Mouse (Mus musculus): ENCODE results near the gene Pin4.
"Not testable (repeated sequence)": the region's sequence is repeated elsewhere in the genome, so short reads cannot be mapped to it uniquely, and the experiment has no call there.

Pin4 gene

DNA sequence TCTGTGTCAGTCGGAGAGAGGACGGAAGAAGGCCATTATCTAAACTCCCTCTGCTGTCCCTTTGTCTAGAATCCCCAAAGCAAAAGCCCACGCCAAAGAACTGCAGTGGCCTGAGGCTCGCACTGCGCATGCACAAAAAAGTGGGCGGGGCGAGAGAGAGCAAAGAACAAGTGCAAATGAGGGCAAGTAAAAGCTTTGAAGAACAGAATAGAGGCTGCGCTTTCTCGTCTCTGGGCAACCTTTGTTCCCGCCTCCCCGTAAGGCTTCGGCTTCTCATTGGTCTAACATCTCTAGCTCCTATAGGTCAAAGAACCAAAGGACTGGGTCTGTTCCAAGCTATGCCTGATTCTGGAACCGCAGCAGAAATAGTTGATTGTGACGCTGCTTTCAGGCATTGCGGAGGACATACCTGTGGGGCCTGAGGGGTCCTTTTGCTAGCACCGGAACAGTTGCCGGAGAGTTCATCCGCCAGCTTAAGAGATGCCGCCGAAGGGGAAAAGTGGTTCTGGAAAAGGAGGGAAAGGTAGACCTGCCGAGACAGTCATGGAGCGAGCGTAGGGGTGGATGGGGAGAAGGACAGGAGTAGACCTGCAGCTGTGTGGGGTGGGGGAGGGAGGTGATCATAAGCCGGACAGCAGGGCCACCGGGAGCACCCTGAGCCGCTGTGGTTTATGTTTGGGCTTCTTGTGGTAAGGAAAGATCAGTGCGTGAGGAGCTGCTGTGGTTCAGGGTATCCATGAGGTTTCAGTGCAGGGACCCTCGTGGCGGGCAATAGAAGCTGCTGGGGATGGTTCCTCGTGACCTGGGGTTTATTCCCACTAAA is at the start of gene Pin4:
Pin4 (plus strand) TSS at position 406 of the 823 bp plus-strand sequence.
- peak; percentile 99 for DNase-seq

- DNase-seq, result peak; percentile 92
Observed at GRCm38 (mm10) chrX:102070591-102071471, 48.4 kb upstream of the Pin4 start, which contains the start of gene Rtl5. Gene Rtl5, minus strand, starts transcription at chrX:102071304.

DNA sequence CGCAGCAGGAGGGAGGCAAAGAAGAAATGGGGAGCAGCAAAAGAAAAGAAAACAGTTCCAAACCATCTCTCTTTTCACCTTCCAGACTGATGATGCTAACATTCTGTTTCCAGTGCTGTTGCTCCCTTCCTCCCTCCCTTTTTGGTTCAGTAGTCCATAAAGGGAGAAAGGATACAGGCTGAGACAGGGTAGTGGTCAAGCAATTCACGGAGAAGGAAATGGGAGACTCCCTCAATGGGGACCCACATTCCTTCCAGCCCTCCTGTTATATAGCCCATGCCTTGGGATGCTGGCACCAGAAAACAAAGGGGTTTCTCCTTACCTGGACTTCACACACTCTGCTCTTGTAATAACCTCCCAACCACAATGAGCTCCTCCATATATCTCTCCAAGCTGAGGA is 47.7 kb upstream of the Pin4 start:
- DNase-seq, result no peak

- no peak for DNase-seq
Observed at GRCm38 (mm10) chrX:102073605-102074325, 45.5 kb upstream of the Pin4 start.

DNA sequence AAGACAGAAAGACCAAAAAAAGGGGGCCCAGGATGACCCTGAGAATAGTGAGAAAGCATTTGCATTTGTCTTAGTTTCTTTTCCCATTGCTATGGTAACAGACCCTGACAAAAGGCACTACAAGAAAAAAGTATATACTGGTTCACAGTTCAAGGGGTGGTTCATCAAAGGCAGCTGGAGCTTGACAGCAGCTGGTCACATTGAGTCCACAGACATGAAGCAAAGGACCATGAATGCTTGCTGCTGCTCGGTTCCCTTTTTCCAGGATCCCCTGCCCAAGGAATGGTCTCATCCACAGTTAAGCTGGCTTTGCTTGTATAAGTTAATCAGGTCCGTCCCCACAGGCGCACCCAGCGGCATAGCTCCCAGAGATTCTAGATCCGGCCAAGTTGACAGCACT is 44.8 kb upstream of the Pin4 start:
- DNase-seq, result no peak

DNA sequence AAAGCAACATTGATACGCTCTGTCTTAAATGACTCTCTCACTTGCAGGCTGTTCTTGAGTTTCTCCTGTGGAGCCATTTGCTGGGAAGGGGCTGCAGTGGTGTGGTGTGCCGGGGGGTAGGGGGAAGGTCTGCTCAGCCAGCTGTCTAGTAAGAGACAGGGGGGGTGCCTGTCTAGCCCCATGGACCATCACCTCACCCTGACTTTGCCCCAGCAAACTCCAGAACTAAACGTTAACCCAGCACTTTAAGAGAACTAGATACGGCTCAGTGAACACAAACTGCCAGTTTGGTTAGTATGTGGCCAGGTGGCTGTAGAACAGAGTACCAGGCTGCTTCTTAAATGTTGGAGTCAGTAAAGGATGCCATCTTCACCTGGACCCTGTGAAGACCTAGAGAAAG is 44.1 kb upstream of the Pin4 start:
- no peak for DNase-seq

DNA sequence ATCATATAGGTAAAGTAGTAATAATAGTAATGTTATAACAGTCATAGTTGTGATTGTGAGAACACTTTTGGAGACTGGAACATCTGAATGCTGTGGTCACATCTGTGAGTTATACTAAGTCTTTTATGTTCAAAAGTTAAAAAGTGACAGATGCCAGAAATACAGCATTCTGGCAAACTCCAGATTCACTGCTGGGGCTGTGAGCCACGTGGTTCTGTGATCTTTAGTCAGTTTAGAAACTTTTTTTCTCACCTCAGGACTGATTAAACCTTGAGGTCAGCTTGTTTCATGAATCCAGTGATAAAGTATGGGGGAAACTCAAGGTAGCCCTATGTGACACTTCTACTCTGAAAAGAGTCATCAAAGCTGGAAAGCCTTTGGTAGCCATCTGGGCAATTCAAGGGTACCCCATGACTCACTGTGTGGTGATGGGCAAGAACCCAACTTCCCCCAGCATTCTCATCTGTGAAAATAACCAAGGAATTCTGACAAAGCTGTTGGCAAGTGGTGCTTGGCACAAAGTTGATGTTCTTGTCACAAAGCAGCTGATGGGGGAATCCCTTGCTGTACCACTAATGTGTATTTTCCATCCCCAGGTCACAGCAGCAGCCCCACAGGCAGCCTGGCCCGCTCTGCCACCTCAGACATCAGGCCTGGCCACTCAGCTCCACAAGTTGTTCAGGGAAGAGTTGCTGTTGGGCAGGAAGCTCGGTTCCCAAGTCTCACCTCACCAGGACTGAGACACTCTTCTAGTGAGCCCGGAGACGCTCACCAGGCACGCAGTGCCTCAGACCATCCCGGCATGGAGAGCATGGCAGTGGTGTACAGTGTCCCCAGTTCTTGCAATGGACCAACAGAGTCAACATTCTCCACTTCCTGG is 42.1 kb upstream of the Pin4 start:
- DNase-seq, result no peak

DNA sequence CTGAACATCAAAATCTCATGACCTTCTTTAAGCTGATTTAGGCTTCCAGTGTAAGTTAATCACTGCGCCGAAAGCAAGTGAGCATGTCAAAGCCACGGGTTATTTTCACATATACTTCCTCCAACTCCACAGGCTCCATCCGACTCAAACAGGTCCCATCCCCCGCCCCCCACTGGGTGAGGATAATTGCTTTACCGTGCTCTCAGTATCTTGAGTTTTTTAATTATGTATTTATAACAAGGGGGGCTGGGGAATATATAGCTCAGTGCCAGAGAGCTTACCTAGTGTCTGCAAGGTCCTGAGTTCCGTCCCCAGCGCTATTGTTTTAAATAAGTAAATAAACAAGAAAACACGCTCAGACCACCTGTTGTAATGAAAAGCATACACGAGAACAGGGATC is 38.2 kb upstream of the Pin4 start:
- peak; percentile 26 for DNase-seq

- DNase-seq, result peak; percentile 85
Observed at GRCm38 (mm10) chrX:102081573-102082279, 37.5 kb upstream of the Pin4 start.

DNA sequence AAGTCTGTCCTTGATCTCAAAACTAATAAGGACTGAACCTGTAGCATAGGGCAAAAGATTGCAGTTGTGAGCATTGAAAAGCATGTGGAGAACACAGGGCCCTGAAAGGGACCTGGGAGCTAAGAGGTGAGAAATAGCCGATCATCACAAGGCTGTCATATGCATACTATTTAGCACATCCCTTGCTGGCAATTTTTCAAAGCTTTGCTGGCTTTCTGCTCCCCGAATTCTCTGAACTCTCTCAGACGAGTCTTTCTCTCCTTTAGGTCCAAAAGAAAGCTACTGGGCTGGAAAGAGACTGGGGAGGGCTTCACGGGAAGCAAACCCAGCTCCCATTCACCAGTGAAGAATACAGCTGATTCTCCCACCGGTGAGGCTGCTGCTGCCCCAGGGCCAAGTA is 36.9 kb upstream of the Pin4 start:
- no peak for DNase-seq

- DNase-seq, result no peak
Observed at GRCm38 (mm10) chrX:102085798-102086443, 33.3 kb upstream of the Pin4 start.

DNA sequence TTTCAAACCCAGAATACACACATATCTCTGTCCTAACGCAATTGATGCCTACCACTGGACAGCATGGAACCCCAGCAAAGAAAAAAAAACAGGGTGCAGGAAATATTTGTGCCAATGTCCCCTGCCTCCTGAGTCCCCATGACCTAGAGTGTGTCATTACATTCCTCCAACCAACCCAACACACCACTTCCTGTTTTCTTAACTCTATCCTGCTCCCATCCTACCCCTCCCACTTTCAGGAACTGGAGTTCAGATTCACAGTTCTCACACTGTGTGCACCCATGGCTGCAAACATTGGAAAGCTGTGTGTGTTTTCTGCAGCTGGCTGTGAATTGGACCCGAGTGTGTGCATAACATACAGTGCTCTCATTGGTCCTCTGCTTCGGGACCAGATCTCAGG is 28.6 kb upstream of the Pin4 start:
- no peak for DNase-seq

DNA sequence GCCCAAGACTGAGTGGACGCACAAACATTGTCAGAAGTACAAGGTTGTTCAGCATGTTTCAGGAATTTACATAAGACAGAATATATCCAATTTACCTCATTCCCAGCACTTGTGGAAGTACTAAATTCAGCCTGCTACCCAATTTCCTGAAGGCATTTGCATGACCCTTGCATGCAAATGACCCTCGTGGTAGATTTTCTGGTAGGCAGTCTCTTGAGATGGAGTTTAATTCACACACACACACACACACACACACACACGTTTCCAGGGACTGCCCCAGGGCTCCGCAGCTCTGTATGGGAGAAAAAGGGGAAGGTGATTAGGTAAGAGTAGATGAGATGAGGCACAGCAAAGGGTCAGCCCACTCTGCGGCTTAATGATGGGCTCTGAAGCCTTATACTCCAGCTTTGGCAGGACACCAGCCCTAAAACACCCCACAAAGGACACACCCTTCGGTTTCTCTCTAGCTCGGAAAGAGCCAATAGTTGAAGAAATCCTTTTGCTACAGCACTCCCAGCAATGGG is 24.8 kb upstream of the Pin4 start:
- no peak for DNase-seq

DNA sequence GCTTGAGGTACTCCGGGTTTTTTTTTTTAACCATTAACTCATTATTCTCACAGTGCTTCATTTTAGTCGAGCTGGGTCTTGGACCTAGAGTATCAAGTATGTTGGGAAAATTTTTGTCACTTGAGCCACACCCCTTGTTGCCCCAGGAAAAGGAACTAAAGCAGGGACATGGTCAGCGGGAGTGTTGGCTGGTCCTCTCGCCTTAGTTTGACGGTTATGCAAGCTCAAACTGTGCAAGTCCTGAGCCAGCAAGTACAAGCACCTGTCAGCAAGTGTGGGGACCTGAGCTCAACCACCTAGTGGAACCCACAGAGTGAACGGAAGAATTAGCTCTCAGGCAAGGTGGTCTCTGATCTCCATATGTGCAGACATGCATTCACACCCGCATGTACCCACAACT is 17.4 kb upstream of the Pin4 start:
- DNase-seq, result no peak

DNA sequence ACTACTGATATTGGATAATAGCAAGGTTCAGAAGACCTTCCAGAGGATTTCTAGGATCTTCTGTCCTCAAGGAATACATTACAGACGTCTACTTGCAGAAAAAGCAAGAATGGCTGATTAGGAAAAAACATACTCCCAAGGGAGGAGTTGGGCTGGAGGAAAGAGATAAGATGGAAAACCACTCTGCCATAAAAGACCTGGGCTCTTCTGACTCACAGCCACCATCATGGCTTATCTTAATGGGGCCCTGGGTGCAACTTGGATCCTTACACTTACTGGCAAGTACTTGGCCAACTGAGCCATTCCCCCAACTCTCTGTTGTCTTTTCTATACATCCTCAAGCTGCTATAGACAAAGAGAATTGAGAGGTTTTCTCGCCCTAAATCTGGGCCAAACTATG is 15.4 kb upstream of the Pin4 start:
- not testable (repeated sequence) for DNase-seq

DNA sequence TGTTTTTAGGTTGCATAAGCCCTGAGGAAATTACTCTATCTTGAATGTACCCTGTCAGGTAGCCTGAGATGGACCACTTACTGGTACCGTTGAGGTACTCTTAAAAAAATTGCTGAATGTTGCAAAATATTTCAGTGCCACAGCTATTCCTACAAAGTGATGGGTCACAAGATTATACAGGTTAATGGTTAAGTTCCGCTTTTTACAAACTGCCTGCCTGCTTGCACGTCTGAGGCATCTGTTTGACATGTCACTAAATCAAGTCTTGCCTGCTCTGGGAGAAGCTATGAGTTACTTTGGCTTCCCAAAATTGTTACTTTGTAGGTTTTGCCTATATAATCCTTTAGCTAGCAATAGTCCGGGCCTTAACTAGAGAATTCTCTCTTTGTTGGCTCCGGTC is 9.9 kb upstream of the Pin4 start:
- DNase-seq, result not testable (repeated sequence)

GRCm38 (mm10) chrX:102115676-102116075 is 3.6 kb upstream of the Pin4 start:
- DNase-seq, result peak; percentile 5

GRCm38 (mm10) chrX:102121321-102121720 is 2.1 kb downstream of the Pin4 start:
- DNase-seq, result no peak

GRCm38 (mm10) chrX:102141157-102141556 is 21.9 kb downstream of the Pin4 start:
- DNase-seq, result no peak

DNA sequence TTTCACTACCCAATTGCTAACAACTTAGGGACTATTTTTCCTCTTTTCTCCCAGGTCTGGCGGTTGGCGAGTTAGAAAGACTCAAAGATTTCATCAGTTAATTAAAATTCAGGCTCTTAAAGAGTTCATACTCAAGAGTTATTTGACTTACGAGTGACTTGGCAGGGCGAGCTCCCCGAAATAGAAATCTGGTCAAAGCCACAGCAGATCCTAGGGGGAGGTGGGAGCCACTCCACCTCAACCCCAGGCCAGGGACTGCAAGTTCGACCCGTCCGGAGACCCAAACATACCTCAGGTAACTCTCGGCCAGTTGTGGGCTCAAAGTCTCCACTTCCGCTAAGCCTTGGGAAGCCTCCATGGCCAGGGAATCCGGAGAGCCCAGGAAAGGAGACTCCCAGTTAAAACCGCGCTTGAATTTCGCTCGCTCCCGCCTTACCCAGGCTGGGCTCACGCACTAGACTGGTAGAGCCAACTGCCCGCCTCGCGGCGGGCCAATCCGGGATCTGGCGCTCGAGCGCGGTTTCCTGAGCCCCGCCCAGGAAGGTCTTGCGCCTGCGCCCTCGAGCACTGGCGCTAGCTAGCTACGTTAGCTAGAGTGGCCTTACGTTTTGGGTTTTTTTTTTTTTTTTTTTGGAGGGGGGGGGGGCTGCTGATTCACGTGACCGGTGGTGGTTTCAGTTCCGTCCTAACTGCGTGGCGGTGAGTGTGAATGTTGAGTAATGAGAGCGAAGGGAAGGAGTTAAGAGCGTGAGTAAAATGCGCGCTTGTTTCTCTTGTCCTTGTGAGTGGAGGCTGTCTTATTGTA is 37.6 kb downstream of the Pin4 start, which contains the start of gene Ercc6l:
Ercc6l (minus strand) TSS at position 474 of the 805 bp plus-strand sequence.
- DNase-seq, result peak; percentile 95

Measured in retina, postnatal 1 day (tissue).